Mouse (Mus musculus): ENCODE data around the gene Rps17. TPM values are rescaled to one million over a fixed set of nuclear protein-coding genes. Genes with fewer than 3 reads are reported as not detected.

Gene Rps17
- 4,638 and 5,139 TPM in 2 replicates for total RNA-seq (2014; fragmentation: Nextera tagmentation)
- total RNA-seq (2017): 3,883 and 3,979 TPM in 2 replicates

DNA sequence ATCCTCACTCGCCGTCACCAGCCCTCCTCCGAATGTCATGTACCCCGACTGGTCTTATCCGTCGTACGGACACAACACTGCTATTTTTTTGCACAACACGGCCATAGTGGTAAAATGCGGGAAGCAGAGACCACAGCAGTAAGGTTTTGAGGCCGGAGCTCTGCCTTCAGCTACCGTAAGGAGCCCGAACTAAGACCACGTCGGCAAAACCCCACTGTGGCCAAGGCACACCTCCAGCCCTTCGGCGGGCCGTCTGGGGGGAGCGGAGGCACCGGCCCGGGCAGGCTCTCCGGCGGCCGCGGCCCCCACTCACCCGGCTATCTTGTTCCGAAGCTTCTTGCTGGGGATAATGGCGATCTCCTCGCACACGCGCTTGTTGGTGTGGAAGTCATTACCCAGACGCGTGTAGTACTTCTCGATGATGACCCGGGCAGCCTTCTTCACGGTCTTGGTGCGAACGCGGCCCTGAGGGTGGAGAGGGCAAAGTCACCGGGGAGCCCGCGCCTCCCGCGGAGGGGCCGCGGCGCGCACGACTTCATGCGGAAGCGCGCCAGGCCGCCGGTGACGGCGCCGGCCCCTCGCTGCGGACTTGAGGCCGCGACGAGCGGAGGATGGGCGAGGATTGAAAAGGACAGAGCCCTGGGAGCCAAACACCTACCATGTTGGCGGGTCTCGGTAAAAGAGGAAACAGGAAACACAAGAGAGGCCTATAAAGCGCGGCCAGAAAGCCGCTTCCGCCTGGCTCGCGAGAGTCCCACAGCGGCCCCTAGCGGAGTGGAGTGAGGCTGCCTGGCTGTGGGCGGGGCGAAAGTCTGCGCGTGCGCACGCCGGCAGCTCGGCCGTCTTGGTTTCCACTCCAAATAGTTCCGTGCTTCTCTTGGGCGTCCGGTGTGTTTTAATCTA is at the start of gene Rps17:
Gene Rps17, minus strand, starts transcription at position 711 of the 903 bp plus-strand sequence.
- peak; percentile 81 for ATAC-seq (replicated peaks; ENCODE audit: poor library complexity, severe bottlenecking)

DNA sequence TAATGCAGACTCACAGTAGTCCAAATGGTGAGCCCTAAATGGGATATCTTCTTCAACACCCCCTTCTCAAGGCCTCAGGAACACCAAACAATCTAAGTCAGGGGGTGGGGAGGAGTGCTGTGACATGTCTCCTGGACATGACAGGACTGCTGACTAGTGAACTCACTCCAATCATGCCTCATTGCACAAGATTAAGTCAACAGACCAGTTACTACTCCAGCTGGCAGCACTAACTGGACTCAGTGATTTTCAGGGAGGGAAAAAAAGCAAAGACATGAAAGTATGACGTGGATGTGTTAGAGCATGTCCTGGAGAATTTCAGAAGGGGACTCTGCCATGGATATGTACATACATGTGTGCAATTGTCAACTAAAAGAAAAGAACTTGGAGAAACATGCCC is 34.3 kb upstream of the Rps17 start:
- no peak for ATAC-seq (replicated peaks; ENCODE audit: poor library complexity, severe bottlenecking)

GRCm38 (mm10) chr7:81372337-81372920 is 27.4 kb upstream of the Rps17 start:
- ATAC-seq (replicated peaks; ENCODE audit: poor library complexity, severe bottlenecking): 0 out of 2 replicates have a peak, but pooled peaks have one; percentile 17

DNA sequence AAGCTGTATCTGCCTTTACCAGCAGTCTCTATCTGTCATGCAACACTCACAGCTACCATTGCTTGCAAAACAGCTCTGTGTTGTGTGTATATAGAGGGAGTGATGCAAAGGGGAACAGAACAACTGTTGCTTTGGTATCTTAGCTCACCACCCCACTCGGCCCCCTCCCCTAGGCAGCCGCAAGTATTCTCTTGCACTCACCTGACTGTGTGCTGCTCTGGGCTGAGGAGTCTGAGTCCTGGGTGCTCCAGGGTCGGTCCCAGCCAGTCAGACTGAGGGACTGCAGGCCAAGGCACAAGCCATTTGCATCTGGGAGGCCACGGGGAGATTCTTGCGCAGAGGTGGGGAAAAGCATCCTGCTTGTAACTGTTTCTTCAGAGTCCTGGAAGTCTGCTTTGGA is 26.8 kb upstream of the Rps17 start:
- peak; percentile 48 for ATAC-seq (replicated peaks; ENCODE audit: poor library complexity, severe bottlenecking)

DNA sequence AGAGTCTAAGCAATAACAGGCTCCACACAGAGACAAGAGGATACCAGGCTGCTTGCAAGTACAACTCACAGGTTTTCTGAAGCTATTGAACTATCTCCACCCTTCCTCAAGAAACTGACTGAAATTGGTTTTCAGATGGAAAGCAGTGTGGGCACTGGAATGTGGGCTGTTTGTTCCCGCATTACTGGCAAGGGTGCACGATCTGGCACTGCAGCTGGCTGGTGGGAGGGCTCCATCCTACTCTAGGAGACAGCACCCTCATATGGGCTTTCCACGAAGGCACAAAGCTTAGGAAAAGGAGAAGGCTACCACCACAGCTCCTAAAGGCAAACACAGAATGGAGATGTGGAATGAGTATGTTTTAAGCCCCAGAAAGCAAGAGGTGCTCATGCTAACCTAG is 24.7 kb upstream of the Rps17 start:
- no peak for ATAC-seq (replicated peaks; ENCODE audit: poor library complexity, severe bottlenecking)

GRCm38 (mm10) chr7:81367946-81368345 is 22.9 kb upstream of the Rps17 start:
- no peak for ATAC-seq (replicated peaks; ENCODE audit: poor library complexity, severe bottlenecking)

GRCm38 (mm10) chr7:81356975-81357374 is 11.9 kb upstream of the Rps17 start:
- ATAC-seq (replicated peaks; ENCODE audit: poor library complexity, severe bottlenecking): no peak

DNA sequence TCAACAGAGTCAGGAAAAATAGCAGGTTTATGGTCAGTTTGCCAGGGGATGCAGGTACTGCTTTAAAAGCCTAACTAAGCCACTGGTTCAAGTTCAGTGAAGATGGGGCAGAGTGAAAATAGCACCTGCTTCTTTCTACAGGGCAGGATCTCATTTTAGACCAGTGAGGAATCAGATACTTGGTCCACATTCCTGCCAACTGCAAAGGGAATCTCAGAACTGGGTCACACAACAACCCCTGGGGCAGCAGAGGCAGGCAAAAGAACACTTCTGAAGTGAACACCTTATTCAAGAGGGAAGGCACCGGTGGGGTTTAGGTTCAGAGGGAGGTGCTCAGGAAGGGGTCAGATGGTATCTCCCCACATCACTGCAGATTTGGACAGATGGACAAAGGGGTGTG is 11.3 kb upstream of the Rps17 start:
- no peak for ATAC-seq (replicated peaks; ENCODE audit: poor library complexity, severe bottlenecking)

GRCm38 (mm10) chr7:81355746-81356145 is 10.7 kb upstream of the Rps17 start:
- no peak for ATAC-seq (replicated peaks; ENCODE audit: poor library complexity, severe bottlenecking)

GRCm38 (mm10) chr7:81351826-81352225 is 6.8 kb upstream of the Rps17 start:
- no peak for ATAC-seq (replicated peaks; ENCODE audit: poor library complexity, severe bottlenecking)

DNA sequence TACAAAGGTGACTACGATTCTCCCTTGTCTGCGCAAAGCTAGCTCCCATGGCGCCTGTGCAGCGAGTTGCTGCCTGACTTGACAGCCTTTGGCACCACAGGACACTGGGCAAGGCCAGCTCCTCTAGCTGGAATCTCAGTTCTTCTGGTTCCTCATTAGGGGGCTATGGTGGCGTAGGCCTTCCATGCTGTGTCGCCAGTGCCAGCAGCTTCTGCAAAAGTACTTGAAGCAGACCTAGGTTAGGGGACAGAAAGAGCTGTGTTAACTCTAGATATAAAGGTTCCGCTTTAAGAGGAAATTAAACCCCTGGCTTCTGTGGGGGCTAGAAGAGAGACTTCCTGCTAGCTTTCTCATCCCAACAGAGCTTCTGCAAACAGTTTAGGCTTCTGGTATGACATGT is 3.2 kb upstream of the Rps17 start:
- peak; percentile 56 for ATAC-seq (replicated peaks; ENCODE audit: poor library complexity, severe bottlenecking)

DNA sequence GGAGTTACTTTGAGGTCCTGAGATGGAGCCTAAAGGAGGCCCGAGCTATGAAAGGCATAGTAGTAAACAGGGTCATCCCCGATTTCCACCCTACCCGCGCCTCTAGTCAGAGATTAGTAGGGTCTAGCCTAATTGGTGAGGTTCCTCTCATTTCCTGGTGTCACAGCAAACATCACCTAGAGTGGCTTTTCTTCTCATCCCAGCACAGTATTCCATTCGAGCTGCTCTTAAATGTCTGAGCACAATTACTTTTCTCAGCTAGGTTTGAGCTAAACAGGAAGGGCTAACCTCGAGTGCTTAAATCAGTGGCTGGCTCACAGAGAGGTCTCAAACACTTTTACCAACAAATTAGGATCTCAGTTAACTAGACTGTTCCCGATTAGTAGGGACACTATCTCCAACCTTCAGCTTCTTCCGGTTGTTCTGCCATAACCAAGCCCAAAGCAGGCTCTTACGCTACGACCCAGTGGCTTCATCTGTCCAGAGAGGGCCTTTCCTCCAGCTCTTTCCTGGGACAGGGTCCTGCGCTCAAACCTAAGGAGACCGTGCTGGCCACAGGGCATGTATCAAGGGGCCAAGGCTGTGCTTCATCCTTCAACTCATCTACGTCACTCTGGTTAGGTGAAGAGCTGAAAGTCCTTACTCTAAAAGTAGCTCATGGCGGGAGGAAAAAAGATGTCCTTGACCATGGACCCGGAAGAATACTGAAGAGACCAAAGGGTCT is 555 bp upstream of the Rps17 start:
- ATAC-seq (replicated peaks; ENCODE audit: poor library complexity, severe bottlenecking): no peak; the same call in 1 of the 2 replicates

DNA sequence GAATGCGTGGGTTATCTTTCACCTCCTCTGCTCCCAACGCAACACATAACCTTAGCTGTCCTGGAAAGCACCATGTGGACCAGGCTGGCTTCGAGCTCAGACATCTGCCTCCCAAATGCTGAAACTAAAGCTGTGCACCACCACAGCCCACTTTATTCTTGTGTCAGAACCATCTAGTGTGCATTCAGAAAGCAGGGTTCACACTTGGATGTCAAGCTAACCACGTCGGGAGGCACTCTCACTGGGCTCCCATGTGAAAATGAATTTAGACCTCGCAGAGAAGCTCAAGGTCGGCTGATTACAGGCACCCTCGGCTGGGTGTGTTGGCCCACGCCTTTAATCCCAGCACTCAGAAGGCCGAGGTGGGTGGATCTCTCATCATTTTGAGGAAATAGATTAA is 1.2 kb downstream of the Rps17 start:
- no peak for ATAC-seq (replicated peaks; ENCODE audit: poor library complexity, severe bottlenecking)

DNA sequence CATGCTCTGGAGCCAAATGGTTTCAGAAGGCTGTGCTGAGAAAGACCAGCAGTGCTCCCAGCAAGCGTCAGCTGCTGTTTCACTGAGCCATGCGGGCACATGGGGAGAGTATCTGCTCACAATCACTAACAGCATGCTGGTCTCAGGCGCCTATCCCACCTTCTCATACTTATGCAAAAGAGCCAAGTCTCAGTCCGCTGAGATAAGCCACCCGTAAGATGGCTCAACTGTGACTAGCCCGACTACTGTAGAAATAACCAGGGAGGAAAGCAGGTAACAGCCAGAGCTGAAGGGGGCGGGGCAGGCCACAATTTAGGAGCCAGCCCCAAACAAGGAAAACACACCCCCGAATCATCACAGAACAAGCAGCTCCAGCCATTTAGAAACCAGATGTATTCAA is 1.7 kb downstream of the Rps17 start:
- no peak for ATAC-seq (replicated peaks; ENCODE audit: poor library complexity, severe bottlenecking)

DNA sequence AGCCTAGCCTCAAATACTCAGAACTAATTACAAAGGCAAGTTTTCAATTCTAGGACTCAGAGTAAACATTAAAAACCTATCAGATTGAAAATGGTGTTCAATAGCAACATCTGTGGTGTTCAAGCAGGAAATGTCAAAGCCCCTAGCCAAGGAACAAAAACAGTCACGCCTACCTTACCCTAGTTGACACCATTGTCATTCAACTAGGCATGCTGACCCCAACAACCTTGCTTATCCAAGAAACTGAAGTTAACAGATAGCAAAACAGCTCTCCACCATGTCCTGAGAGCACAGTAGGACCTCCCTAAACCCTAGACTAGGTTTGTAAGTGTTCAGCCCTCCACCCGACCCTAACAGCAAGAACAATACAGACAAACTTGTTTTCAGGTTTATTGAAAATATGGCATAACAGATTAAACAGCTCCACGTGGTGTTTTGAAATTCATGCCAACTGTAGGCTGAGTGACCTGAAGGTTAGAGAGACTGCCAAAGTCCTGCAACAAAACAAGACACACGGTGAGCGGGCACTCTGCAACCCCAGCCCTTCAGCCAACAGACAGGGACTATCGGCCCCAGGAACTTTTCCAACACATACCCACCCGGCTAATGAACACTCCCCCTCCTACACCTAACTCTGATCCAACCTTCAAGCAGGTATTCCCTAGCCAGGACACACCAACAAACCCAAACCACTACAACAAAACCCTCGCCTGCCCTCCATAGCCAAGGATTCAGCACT is 2.5 kb downstream of the Rps17 start:
- ATAC-seq (replicated peaks; ENCODE audit: poor library complexity, severe bottlenecking): no peak

GRCm38 (mm10) chr7:81341563-81341962 is 3.5 kb downstream of the Rps17 start:
- 0 out of 2 replicates have a peak, but pooled peaks have one; percentile 21 for ATAC-seq (replicated peaks; ENCODE audit: poor library complexity, severe bottlenecking)

DNA sequence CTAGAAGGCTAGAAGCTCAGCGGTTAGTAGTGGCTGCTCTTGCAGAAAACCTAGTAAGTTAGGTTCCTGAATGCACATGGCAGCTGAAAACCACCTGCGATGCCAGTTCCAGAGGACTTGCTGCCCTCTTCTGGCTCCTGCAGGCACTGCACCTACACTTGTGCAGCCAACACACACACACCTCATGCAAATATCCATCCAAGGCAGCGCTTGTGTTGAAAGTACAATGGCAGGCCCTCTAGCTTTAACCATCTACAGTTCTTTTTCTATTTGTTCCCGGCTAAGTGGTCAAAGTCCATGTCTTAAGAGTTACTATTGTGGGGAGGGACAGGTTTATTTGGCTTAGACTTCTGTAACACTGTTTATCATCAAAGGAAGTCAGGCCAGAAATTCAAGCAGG is 5.3 kb downstream of the Rps17 start:
- peak; percentile 57 for ATAC-seq (replicated peaks; ENCODE audit: poor library complexity, severe bottlenecking)

- ATAC-seq (replicated peaks; ENCODE audit: poor library complexity, severe bottlenecking): no peak
These were observed 6.6 kb downstream of the Rps17 start for GRCm38 (mm10) chr7:81338522-81338873.

DNA sequence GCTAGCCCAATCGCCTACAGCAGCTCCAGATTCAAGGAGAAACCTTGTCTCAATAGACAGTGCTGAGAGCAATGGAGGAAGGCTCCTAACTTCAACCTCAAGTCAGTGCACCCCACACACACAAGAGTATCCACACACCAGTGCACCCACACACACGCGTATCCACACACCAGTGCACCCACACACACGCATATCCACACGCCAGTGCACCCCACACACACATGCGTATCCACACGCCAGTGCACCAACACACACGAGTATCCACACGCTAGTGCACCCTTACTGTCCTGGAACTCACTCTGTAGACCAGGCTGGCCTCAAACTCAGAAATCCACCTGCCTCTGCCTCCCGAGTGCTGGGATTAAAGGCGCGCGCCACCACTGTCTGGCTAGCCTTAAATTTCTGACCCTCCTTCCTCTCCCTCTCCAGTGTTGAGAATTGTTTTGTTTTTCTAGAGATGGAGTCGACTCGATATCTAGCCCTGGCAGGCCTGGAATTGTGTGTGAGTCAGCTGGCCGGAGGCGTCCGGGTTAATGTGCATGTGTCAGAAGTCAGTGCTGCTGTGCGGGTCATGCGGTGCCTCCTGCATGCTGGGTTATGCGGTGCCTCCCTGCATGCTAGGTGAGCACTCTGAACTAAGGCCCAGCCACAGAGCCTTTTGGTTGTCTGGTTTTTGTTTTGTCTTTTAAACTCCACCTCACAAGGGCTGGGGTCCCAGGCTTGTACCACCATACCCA is 7.1 kb downstream of the Rps17 start:
- ATAC-seq (replicated peaks; ENCODE audit: poor library complexity, severe bottlenecking): no peak

DNA sequence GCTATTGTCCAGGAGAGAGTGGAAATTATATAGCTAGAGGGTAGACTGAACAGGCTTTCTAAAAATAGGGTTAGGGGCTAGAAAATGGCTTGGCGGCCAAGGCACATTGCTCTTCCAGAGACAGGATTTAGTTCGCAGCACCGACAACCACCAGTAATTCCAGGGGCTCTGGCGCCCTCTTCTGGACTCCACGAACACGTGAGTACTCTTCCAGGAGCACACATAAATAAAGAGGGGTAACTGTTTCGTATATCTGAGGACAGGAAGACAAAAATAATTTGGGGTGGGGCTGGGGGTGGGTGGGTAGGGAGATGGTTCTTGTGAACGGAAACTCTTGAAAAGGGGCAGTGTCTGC is 8.6 kb downstream of the Rps17 start:
- peak; percentile 45; the same call in 1 of the 2 replicates for ATAC-seq (replicated peaks; ENCODE audit: poor library complexity, severe bottlenecking)
